Mouse (Mus musculus): ENCODE measurements around the gene Gm1113. TPM values are rescaled to one million over a fixed set of nuclear protein-coding genes. Genes with fewer than 3 reads are reported as not detected.

The Gm1113 gene
- total RNA-seq, 2 experiments from 2014 or later = not detected

DNA sequence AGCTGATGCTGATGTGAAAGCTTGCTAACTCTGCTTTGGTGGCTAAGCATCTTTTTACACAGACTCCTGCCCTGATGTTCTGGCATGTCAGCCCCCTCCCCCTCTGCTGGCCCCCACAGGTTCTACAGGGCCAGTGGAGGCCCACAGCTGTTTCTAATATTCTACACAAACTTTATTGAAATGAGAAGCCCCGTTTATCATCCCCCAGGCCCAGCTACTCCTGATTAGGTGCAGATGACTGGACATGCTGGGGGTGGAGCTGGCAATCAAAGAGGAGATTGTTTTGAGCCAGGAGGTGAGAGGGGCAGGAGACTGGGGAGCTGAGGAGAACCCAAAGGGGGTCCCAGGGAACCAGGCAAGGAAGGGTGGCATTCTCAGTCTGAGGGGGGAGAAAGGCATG lies 11.7 kb upstream of the Gm1113 start:
- DNase-seq (ENCODE audit: low spot score in 2 of 2) = no peak

DNA sequence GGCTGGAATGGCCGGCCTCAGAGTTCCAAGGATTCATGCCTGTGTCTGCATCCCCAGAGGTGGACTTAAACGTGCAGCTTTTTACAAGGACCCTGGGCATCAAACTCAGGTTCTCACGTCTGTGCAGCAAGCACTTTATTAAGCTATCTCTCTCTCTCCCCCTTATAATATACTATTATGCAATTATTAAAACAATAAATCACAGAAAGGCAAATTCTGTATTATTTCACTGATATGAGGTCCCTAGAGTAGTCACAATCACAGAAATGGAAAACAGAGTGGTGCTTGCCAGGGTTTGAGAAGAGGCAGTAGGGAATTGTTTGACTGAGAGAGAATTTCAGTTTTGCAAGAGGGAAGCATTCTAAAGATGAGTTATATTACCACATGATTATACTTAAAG lies 11.1 kb upstream of the Gm1113 start:
- no peak for DNase-seq (ENCODE audit: low spot score in 2 of 2)

GRCm38 (mm10) chr9:35523941-35524411 lies 5.9 kb upstream of the Gm1113 start:
- peak; percentile 78 to 82 for DNase-seq (ENCODE audit: low spot score in 2 of 2)

DNA sequence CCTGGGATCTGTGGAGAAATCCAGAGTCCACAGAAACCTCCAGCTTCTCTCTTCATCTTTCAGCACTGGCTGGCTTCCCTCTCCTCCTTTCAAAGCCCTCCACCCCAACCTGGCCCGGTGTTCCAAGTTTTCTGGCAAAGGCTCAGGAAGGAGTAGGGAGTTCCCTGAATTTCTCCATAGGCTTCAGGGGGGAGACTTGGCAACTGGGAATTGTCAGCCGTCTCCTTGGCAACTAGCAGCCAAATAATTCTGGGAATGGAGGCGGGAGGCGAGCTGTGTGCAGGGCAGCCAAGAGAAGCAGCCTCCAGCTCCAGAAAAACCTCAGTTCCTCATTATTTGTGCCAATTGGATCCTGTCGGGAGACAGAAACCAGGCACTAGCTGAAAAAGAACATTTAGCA lies 5.5 kb upstream of the Gm1113 start:
- DNase-seq (ENCODE audit: low spot score in 2 of 2) = peak in 1 of 2 experiments; percentile 49

- DNase-seq (ENCODE audit: low spot score in 2 of 2) = no peak
Measured at GRCm38 (mm10) chr9:35522821-35523515, 4.9 kb upstream of the Gm1113 start.

GRCm38 (mm10) chr9:35522241-35522640 lies 4.2 kb upstream of the Gm1113 start:
- no peak for DNase-seq (ENCODE audit: low spot score in 2 of 2)

GRCm38 (mm10) chr9:35520631-35521348 lies 2.7 kb upstream of the Gm1113 start:
- no peak for DNase-seq (ENCODE audit: low spot score in 2 of 2)

GRCm38 (mm10) chr9:35516711-35517110 lies 1.4 kb downstream of the Gm1113 start:
- no peak for DNase-seq (ENCODE audit: low spot score in 2 of 2)

GRCm38 (mm10) chr9:35516182-35516581 lies 1.9 kb downstream of the Gm1113 start:
- no peak for DNase-seq (ENCODE audit: low spot score in 2 of 2)

DNA sequence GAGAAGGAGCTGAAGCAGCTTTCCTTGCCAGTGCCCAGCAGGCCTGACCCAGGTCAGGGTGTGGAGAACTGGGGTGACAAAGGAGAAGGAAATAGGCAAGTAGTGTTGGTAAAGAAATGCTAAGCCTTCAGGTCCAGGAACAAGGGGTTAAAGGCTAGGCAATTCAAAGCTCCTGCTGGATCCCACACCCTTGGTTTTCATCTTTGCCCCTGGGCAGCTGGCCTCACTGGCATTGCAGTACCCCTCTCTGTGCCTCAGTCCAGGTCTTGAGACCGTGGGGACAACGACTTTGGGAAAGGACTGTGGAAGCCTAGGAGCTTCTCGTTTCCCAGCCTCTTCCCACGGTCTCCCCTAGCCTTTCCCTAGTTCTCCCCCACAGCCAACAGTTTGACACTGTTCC lies 4.2 kb downstream of the Gm1113 start:
- no peak for DNase-seq (ENCODE audit: low spot score in 2 of 2)

- peak; percentile 70 to 71 for DNase-seq (ENCODE audit: low spot score in 2 of 2)
Measured at GRCm38 (mm10) chr9:35508234-35508633, 9.8 kb downstream of the Gm1113 start.

DNA sequence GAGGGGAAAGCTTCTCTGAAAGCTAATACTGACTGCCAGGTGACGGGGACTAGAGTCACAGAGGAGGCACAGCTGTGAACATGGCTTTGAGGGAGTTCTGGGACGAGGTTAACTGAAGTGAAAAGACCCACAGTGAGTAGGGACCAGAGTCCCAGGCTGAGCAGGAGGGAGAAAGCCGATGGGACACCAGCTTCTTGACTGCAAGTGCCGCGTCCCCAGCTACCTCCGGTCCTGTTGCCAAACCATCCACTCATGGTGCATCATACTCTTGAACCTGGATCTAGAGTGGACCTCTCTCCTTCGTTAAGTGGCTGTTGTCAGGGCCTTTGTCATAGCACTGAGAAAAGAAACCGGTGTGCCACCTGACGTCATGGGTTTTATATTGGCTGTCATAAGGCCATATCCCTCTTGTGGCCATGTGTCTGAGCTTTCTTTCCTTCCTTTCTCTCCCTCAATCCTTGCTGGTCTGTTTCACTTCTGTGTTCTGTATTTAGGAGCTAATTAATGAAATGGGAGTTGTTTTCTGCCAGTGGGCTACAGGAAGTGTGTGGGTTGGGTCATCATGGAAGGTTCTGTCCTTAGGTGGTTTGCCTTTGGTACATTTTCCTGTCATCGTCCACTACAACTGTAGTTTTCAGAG lies 15.6 kb downstream of the Gm1113 start:
- DNase-seq (ENCODE audit: low spot score in 2 of 2) = no peak

DNA sequence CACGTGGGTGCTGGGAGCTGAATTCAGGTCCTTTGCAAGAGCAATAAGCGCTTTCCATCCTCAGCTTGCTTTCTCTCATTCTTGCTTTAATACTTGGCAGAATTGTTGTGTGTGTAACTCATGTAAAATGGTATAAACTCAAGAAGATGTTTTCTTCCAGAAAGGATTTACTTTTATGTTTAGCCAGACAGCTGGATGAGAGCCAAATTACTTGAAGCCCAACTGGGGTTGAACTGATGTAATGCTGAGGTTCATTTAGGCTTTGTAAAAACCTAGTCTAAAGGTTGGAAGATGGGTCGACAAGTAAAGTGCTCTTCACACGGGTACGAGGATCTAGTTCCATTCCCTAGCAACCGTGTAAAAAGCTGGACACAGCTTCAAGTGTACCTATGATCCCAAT lies 18.1 kb downstream of the Gm1113 start:
- DNase-seq (ENCODE audit: low spot score in 2 of 2) = no peak

- DNase-seq (ENCODE audit: low spot score in 2 of 2) = no peak
Measured at GRCm38 (mm10) chr9:35495471-35495870, 22.6 kb downstream of the Gm1113 start.

DNA sequence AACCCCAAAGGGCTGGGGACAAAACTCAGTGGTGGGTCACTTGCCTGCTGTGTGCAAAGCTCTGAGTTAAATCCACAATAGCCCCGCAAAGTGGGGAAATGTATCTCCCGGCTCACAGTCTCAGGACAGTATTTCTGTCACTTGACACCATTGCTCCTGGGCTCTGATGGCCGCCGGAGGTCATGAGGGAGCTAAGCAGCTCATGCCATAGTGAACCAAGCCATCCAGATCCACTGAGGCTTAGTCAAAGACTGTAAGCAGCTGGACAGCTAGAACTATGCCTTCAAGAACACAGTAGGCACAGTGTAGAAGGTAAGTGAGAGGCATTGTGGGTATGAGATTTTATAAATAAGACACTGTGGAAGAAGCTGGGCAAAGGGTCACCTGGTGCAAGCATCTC lies 23.1 kb downstream of the Gm1113 start:
- DNase-seq (ENCODE audit: low spot score in 2 of 2) = no peak

- no peak for DNase-seq (ENCODE audit: low spot score in 2 of 2)
Measured at GRCm38 (mm10) chr9:35493733-35494092, 24.4 kb downstream of the Gm1113 start.

DNA sequence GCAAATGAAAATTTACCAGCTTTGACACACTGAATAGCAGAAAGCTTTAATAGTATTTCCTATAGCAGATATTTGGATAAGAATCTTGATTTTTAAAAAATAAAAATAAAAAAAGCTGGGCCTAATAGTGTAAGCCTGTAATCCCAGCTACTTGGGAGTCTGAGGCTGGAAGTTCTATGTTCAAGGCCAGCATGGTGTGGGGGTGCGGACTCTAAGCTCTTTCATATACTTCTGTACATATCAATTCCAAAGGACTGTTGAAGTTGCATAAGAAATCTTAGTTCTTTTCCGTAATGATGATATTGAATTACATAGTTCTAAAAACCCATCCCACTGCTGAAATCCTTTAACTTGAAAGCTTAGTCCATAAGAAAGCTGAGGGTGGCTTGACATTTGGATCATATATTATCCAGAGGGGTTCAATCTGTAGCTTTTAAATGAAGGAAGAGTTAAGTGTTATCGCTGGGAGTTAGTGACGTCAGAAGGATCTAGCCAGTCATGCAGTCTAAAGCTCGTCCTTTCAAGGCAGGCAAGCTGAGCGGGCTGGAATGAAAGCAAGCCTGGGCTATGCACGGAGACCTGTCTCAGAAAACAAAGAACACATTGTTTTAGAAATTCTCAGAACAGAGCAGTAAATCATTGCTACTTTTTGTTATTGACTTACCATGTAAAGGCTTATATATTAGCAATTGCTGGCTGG lies 24.9 kb downstream of the Gm1113 start:
- no peak for DNase-seq (ENCODE audit: low spot score in 2 of 2)

DNA sequence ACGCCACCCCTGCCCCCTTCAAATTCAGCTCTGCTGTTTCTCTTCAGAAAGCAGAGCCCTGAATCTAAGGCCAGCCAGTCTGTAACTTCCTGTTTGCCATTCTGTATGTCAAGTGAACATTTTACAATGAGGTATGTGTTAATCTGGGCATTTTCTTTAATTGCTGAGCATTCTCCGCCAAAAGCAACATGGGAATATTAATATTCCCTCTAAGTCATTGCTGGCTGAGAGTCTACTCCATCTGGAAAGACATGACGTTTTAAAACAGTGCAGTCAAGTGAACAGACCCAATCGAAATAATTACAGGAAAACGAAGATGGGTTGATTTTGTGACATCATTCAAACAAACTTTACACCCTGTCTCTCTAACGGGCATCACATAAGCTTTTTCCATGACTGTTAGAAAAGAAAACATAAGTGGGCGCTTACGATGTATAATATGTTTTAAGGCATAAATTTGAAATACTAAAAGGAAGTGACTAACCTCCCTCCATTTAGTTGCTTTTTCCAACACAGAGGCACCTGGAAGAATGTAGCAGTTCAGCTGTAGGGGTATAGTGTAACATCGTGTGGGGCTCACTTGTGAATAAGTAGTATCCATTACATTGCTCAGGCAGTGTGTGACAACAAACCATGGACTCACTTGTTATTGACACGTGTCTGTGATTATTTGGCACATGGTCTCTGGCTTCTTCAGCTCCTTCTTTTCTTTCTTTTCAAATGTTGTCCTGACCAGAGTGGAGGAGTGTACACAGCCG lies 26.8 kb downstream of the Gm1113 start:
- no peak for DNase-seq (ENCODE audit: low spot score in 2 of 2)

GRCm38 (mm10) chr9:35488496-35488895 lies 29.6 kb downstream of the Gm1113 start:
- no peak for DNase-seq (ENCODE audit: low spot score in 2 of 2)

GRCm38 (mm10) chr9:35486616-35487015 lies 31.5 kb downstream of the Gm1113 start:
- no peak for DNase-seq (ENCODE audit: low spot score in 2 of 2)

DNA sequence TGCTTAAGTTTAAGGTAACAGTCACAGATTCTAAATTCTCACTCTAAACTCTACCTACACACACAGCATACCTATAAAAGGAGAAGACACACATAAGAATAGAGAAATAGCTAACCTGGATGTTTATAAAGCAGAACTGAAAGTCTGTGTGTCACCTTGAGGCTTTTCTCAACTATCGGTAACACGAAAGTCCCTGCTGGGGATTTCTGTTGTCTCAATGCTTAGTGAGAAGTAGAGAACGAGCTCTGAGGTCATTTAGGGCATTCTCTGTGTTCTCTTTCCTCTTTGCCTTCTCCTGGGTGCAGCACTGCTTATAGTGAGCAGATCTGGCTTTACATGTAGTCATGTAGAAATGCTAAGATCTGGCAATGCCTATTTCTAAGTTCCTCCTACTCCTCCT lies 34.1 kb downstream of the Gm1113 start:
- DNase-seq (ENCODE audit: low spot score in 2 of 2) = no peak
